Mouse (Mus musculus): Measurements from ENCODE around the gene Fam160a2.

GRCm38 (mm10) chr7:105387696-105388095 lies 12.2 kb downstream of the Fam160a2 start:
- TF ChIP-seq CTCF (IDR thresholded peaks at IDR 0.05; ENCODE audit: insufficient read depth, low read depth, low read length) (no peak), POLR2A (IDR thresholded peaks at IDR 0.05; ENCODE audit: insufficient read depth, low read depth, low read length) (no peak)

All from olfactory bulb, adult 2 months (tissue).